Mouse (Mus musculus) monocyte, adult 2 months (primary cell): Measurements from ENCODE around the gene Trib2.

ENCODE experiments used
- DNase-seq, 2 experiments: peaks; one replicate each; pipeline ENCODE4 v3.0.0; 2022; ENCODE audit warnings: low spot score in 2 of 2, low read depth in 1 of 2

Trib2 gene

GRCm38 (mm10) chr12:15768536-15768935 lies 48.2 kb downstream of the Trib2 start:
- DNase-seq: no peak

- DNase-seq: no peak
Measured at GRCm38 (mm10) chr12:15765996-15766395, 50.7 kb downstream of the Trib2 start.

GRCm38 (mm10) chr12:15765238-15765637 lies 51.5 kb downstream of the Trib2 start:
- DNase-seq: no peak

GRCm38 (mm10) chr12:15761453-15762116 lies 55.1 kb downstream of the Trib2 start:
- DNase-seq: no peak

- DNase-seq: no peak
Measured at GRCm38 (mm10) chr12:15760684-15761083, 56.0 kb downstream of the Trib2 start.

- DNase-seq: no peak
Measured at GRCm38 (mm10) chr12:15758866-15759265, 57.9 kb downstream of the Trib2 start.

GRCm38 (mm10) chr12:15757351-15757750 lies 59.4 kb downstream of the Trib2 start:
- DNase-seq: no peak

- no peak for DNase-seq
Measured at GRCm38 (mm10) chr12:15755030-15755690, 61.6 kb downstream of the Trib2 start.

- no peak for DNase-seq
Measured at GRCm38 (mm10) chr12:15754602-15755001, 62.1 kb downstream of the Trib2 start.

- DNase-seq: no peak
Measured at GRCm38 (mm10) chr12:15749646-15750195, 67.0 kb downstream of the Trib2 start.

GRCm38 (mm10) chr12:15745752-15746151 lies 71.0 kb downstream of the Trib2 start:
- DNase-seq: no peak
